Mouse (Mus musculus) skeletal muscle tissue, adult 2 months (tissue): ENCODE measurements at regions not wholly inside any gene's neighbourhood (a gene's known extent, or its start where the extent isn't known, plus 50 kb on each side); places are given as distances from the start of the nearest gene placed in this dataset.
A peak's percentile ranks its signal among the peaks of the same experiment; 100 is the strongest.

Experiments
- DNase-seq: peaks from one replicate; pipeline ENCODE4 v3.0.0-alpha.2; 2012; ENCODE audit warnings: low read depth, low spot score

DNA sequence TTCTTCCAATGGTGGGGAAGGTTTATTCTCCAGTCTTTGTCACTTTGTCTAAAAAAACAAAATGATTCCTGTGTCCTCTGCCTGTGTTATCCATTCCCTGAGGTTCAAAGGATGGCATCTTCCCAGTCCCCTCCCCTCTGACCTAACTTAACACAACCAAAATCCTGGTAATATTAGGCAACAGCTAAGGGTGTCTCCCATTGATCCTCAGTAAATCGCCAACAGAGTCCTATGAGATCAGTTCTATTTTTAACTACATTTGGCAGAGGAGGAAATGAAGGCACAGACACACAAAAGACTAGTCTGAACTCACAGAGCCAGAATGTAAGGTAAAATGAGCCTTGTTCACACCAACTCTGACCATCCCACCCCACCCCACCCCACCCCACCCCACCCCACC, 228.8 kb downstream of the Sp3 start:
- DNase-seq = peak; percentile 59

DNA sequence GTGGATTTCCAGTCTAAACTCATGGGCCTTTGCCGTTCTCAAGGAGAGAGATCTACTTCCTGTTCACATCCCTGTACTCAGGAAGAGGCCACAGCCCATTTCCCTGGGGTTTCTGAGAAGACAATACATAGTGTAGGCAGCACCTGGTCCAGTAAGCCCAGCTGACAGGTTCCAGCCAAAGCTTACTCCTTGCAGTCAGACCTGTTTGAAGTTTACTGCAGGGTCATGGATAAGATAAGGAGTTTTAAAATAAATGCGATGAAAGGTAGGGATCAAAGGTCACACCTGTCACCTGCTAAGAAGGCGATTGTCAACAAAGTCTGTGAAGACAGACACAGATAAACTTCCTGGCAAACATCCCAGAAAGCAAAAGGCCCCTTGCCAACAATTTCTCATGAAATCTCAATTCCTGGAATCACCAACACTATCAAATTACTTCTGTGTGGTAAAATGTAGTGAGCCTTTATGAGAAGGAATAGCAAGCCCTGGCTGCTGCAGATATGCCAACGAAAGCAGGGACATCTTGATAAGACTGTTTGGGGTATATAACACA, 227.5 kb downstream of the Sp3 start:
- no peak for DNase-seq

- DNase-seq = no peak
Measured at GRCm38 (mm10) chr2:72753788-72754713, 226.2 kb downstream of the Sp3 start.

DNA sequence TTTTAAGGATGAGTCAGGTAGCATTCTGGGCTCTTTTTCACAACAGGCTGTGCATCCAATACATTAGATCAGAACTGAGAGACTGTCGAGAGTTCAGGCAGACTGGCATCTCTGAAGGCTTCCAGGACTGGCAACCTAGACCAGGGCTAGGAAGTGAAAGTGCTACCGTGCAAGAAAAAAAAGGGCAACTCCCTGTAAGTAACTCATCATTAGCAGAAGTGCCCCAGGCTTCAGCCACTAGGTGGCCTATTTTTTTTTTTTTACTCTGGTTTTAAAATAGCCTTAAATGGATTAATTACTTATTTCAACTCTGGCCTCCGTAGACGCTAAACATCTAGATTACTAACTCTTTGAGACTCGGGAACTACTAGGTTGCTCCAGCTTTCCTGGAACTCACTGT, 216.8 kb downstream of the Sp3 start:
- no peak for DNase-seq

- no peak for DNase-seq
Measured at GRCm38 (mm10) chr2:72769030-72769630, 211.1 kb downstream of the Sp3 start.

GRCm38 (mm10) chr2:72773401-72773800, 206.8 kb downstream of the Sp3 start:
- DNase-seq = no peak

DNA sequence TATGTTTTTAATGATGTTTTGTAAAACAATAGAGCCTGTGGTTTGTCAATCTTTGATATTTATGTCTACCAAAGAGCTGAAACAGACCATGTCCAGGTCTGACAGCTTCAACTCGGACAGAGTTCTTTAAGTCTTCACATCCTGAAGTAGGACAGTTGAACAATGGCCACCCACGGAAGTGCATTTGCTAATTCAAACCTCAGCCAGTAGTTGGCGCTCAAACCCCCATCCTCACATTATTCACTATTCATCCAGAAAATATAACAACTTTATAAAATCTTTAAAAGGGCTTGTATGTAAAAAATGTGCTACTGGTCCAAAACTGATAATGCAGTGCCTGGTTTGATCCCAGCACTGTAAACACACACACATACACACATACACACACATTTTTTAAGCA, 202.9 kb downstream of the Sp3 start:
- no peak for DNase-seq

- no peak for DNase-seq
Measured at GRCm38 (mm10) chr2:72777806-72778510, 202.3 kb downstream of the Sp3 start.

DNA sequence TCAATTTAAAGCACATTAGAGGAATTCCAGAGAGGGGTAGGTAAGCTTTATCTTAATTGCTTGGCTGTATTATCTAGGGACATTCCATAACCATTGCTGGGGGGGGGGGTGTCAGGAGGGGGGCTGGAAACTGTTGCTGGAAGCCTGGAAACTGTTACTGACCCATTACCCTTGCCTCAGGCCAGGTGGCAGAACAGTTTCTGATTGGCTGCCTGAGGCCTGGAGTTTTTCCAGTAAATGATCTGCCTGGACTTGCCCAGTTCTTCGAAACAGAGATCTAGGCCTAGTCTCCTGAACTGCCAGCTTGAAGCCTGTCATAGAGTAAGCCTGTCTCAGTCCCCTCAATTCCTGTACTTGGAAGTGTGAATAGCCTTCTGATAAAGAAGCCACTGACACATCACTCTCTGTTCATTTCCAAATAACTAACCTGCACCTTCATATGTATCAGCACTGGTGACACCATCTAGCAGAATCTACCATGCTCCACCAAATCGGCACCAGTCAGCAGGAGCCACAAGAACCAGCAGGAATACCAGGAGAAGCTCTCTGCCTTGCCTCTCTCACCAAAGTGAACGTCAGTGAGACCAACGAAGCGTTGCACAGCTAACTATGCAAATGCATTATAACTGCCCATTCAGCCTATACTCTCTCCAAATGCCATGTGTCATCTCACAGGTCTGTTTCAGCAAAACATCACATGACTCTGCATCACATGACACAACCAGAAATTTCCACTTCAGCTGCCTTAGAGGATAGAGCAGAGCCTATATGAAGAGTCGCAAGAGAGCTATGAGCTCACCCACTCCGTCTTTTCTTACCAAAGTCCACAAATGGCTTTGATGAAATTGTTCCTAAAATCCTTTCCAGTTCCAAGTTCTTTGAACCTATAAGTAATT, 200.7 kb downstream of the Sp3 start:
- DNase-seq = no peak

GRCm38 (mm10) chr2:72781369-72782275, 198.6 kb downstream of the Sp3 start:
- DNase-seq = no peak

- DNase-seq = no peak
Measured at GRCm38 (mm10) chr2:72782355-72782754, 197.9 kb downstream of the Sp3 start.

GRCm38 (mm10) chr2:72785365-72786043, 194.7 kb downstream of the Sp3 start:
- no peak for DNase-seq

GRCm38 (mm10) chr2:72786044-72786737, 194.1 kb downstream of the Sp3 start:
- no peak for DNase-seq

GRCm38 (mm10) chr2:72787616-72788015, 192.6 kb downstream of the Sp3 start:
- no peak for DNase-seq

DNA sequence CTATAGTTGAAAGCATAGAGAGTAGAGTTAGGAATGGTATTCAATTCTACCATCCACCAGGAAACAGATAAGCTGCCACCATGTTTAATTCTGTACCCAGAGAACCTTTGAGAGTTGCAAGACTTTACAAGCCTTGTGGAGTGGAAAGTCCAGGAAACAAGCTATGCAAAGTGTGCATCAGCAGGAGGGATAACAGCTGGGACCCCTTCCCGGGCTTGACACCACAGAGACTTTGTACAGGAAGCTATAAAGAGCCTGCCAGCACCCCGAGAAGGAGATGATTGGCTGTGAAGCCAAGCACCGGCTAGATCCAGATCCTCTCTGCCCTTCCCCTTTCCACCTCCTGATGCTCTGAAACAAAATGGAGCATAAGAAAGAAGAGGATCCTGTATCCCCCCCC, 188.8 kb downstream of the Sp3 start:
- DNase-seq = no peak

GRCm38 (mm10) chr2:72793424-72793823, 186.8 kb downstream of the Sp3 start:
- no peak for DNase-seq

DNA sequence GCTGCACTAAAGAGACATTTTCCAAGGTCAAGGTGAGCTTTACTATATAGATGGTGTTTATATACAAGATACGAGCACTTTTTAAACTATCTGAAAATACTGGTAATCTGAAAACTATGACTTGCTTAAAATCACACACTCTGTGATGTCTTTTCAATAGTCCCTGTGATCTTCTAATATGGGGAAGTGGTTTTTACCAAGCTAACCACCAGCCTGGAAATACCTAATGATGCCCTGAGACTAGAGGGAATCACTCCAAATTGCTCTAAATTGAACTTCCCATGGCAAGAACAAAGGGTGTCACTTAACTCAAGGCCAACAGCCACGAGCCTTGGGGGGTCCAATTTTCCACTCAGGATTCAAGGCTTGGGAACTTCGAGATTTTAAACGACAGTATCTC, 185.7 kb downstream of the Sp3 start:
- no peak for DNase-seq

DNA sequence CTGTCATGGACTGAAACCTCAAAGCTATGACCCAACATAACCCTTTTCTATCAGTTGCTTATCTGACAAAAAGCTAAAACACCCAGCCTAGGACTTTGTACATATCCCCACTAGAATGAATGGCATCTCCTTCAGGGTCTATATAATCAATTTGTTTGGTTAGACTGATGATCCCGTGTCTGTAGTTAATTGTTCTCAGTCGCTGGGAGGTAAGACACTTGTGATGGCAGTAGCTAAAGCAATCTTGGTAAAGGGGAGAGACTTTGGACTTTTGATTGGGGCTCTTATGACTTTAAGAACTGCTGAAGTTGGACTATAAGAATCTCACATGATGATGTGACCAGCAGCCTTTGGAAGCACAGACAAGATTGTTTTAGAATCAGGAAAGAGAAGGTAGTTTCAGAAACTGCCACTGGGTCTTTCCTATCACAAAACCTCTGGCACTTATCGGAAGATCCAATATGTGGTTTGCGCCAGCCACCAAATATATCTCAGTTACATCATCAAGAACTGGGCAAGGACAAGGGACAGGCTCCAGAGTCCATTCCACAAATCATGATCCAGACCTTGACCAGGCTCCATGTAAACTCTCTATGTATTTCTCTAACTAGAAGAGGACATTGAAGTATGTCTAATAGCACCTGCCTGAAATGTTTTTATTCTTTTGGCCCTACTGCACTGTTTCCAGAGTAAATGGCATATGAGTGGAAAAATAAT, 183.1 kb downstream of the Sp3 start:
- no peak for DNase-seq
